Mouse (Mus musculus): ENCODE data around the gene Pibf1. TPM values are rescaled to one million over a fixed set of nuclear protein-coding genes. Genes with fewer than 3 reads are reported as not detected.
A peak's percentile ranks its signal among the peaks of the same experiment; 100 is the strongest.

The Pibf1 gene
- 7.0 and 8.0 TPM in 2 replicates for polyA plus RNA-seq (2015; fragmentation: Nextera tagmentation; extraction: Ambion mirVana)

DNA sequence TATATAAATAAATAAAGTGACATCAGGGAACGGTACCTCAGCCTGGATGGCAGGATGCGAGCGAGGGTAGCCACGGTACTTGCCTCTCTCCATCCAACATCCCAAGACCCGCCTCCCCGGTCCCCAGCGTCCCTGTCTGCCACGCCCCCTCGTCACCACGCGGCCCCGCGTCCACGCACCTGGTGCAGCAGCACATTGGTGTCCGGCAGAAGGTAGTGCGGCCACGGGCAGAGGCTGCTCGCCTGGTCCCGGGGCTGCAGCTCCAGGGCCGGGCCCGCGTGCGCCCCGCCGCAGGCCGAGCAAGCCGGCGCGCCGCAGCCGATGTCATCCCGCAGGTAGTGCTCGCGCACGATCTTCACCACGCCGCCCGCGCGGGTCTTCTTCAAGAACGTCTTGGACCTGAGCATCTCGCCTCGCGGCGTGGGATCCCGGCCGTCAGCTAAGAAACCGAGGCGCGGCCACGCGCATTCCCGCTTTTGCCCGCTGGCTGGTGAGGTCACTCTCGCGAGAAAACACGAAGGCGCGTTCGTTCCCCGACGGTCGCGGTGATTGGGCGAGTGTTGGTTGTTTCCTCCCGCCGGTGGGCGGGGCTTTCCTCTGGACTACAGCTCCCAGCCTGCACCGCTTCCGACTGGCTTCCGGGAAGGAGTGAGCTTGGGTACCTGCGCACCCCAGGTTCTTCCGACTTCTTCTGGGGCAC, at the start of gene Pibf1, which contains the start of gene Dis3:
Gene Pibf1 (plus strand): TSS at position 158 of the 700 bp plus-strand sequence.
Gene Dis3 (minus strand): TSS at position 504 of the 700 bp plus-strand sequence.
- peak within 1 kb of the TSS; percentile 97 for H3K4me3 ChIP-seq (replicated peaks)
- H3K27me3 ChIP-seq = no peaks in the 10 kb centered on the region
- DNase-seq (peak; percentile 98), ATAC-seq (ENCODE audit: low read depth) (peak; percentile 99)
- peak within 1 kb of the TSS; percentile 86 for H3K4me2 ChIP-seq
- H3K9me3 ChIP-seq (replicated peaks) = no peaks in the 10 kb centered on the region
- H3K27ac ChIP-seq = peak within 1 kb of the TSS; percentile 69
- H3K4me1 ChIP-seq (replicated peaks) = peaks cover 19% of the 10 kb centered on the region
- peak within 1 kb of the TSS; percentile 92 for H3K9ac ChIP-seq
- under 1% methylated on average over 73 of the region's 73 CpGs for WGBS (ENCODE audit: insufficient replicate concordance)
- H3K36me3 ChIP-seq = peaks cover 48% of the 10 kb centered on the region

DNA sequence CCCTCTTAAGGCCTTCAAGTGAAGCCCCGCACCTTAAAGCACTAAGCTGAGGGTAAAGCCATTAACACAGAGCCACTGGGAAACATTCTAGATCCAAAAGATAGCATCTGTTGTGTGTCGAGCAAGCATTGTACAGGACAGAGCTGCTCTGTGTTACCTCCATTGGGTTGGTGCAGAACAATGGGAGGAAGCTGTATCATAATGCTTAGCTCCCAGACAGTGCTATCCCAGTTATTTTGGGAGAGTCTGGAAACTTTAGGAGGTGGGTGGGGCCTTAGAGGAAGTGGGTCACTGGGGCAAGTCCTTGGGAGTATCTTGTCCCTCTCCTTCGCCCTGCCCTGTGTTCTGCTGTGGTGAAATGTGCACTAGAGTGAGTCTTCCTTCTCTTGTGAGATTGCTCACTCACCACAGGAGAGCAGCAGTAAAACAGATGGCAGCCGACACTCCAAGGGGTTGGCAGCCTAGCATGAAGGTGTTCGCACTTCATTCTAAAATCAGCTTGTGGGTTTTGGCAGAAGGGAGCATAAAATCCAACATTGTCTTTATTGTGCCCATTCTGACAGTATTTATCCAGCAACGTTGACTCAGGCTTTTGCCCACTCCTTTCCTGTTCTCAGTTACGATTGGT, 40.2 kb upstream of the Pibf1 start:
- Histone ChIP-seq H3K4me2 (no peak overlapping the region), H3K4me3 (replicated peaks) (no peak overlapping the region), H3K4me1 (replicated peaks) (no peaks in the 10 kb centered on the region), H3K36me3 (peaks cover 75% of the 10 kb centered on the region), H3K27me3 (no peaks in the 10 kb centered on the region), H3K27ac (no peak overlapping the region), H3K9me3 (replicated peaks) (no peaks in the 10 kb centered on the region), H3K9ac (no peak overlapping the region)
- DNase-seq = no peak
- peak; percentile 58 for ATAC-seq (ENCODE audit: low read depth)
- WGBS (ENCODE audit: insufficient replicate concordance) = 77% methylated on average over 7 of the region's 7 CpGs

DNA sequence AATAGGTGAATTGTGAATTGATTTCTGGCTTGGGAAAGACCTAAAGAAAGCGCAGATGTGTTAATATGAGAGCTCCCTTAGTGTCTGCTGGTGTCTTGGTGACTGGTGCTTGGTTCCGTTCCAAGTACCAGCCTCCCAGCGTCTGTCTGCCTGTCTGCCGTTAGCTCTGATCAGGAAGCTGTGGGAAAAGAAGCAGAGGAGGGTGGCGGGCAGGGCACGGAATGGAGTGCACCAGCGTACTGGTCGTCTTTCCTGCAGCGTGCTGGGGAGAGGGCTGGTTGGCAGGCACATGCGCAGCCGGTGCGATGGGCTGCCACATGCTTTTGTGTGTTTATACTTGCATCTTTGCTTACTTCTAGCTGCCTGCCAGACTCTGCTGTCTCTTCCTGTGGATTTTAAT, 38.6 kb upstream of the Pibf1 start:
- H3K4me2 ChIP-seq = no peak overlapping the region
- H3K9me3 ChIP-seq (replicated peaks) = no peaks in the 10 kb centered on the region
- H3K9ac ChIP-seq = no peak overlapping the region
- 89% methylated on average over 12 of the region's 12 CpGs for WGBS (ENCODE audit: insufficient replicate concordance)
- no peaks in the 10 kb centered on the region for H3K4me1 ChIP-seq (replicated peaks)
- no peaks in the 10 kb centered on the region for H3K27me3 ChIP-seq
- ATAC-seq (ENCODE audit: low read depth) (no peak), DNase-seq (no peak)
- H3K27ac ChIP-seq = no peak overlapping the region
- peaks cover 75% of the 10 kb centered on the region for H3K36me3 ChIP-seq
- H3K4me3 ChIP-seq (replicated peaks) = no peak overlapping the region

- H3K27me3 ChIP-seq = no peaks in the 10 kb centered on the region
- 70% methylated on average over 2 of the region's 2 CpGs for WGBS (ENCODE audit: insufficient replicate concordance)
- H3K36me3 ChIP-seq = peaks cover 70% of the 10 kb centered on the region
Measured at GRCm38 (mm10) chr14:99063091-99063490, 36.1 kb upstream of the Pibf1 start.

GRCm38 (mm10) chr14:99071146-99071545, 28.1 kb upstream of the Pibf1 start:
- Histone ChIP-seq H3K9ac (no peak overlapping the region), H3K4me1 (replicated peaks) (no peaks in the 10 kb centered on the region), H3K4me3 (replicated peaks) (no peak overlapping the region), H3K4me2 (no peak overlapping the region), H3K27ac (no peak overlapping the region), H3K36me3 (peaks cover 66% of the 10 kb centered on the region), H3K27me3 (no peaks in the 10 kb centered on the region), H3K9me3 (replicated peaks) (no peaks in the 10 kb centered on the region)
- WGBS (ENCODE audit: insufficient replicate concordance) = 82% methylated on average over 4 of the region's 4 CpGs
- no peak for ATAC-seq (ENCODE audit: low read depth)
- no peak for DNase-seq

More at GRCm38 (mm10) chr14:99063091-99063490, 36.1 kb upstream of the Pibf1 start:
- H3K9ac ChIP-seq = no peak overlapping the region
- DNase-seq = no peak
- no peak overlapping the region for H3K4me3 ChIP-seq (replicated peaks)
- no peaks in the 10 kb centered on the region for H3K4me1 ChIP-seq (replicated peaks)
- no peaks in the 10 kb centered on the region for H3K9me3 ChIP-seq (replicated peaks)
- ATAC-seq (ENCODE audit: low read depth) = no peak
- H3K4me2 ChIP-seq = no peak overlapping the region
- H3K27ac ChIP-seq = no peak overlapping the region

DNA sequence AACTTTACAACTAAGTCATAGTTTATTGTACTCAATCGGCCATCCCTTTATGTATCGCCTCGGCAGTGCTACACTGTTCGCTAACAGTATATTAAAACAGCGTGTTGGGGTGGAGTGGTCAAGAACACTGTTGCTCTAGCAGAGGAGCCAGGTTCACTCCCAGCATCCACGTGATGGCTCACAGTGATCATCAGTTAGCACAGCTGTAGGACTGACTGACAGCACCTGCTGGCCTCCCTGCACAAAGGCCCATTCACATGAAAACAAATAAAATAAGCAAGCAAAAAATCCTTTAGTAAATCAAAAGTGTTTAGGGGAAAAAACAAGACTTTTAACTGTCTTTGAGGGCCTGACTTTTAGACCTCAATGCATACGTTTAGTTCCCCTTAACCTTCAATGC, 10.3 kb upstream of the Pibf1 start:
- Histone ChIP-seq H3K27me3 (no peaks in the 10 kb centered on the region), H3K4me2 (no peak overlapping the region), H3K36me3 (peaks cover 67% of the 10 kb centered on the region), H3K4me3 (replicated peaks) (no peak overlapping the region), H3K27ac (no peak overlapping the region), H3K9ac (no peak overlapping the region), H3K4me1 (replicated peaks) (no peaks in the 10 kb centered on the region), H3K9me3 (replicated peaks) (no peaks in the 10 kb centered on the region)
- ATAC-seq (ENCODE audit: low read depth) (no peak), DNase-seq (no peak)
- 86% methylated on average over 7 of the region's 7 CpGs for WGBS (ENCODE audit: insufficient replicate concordance)

DNA sequence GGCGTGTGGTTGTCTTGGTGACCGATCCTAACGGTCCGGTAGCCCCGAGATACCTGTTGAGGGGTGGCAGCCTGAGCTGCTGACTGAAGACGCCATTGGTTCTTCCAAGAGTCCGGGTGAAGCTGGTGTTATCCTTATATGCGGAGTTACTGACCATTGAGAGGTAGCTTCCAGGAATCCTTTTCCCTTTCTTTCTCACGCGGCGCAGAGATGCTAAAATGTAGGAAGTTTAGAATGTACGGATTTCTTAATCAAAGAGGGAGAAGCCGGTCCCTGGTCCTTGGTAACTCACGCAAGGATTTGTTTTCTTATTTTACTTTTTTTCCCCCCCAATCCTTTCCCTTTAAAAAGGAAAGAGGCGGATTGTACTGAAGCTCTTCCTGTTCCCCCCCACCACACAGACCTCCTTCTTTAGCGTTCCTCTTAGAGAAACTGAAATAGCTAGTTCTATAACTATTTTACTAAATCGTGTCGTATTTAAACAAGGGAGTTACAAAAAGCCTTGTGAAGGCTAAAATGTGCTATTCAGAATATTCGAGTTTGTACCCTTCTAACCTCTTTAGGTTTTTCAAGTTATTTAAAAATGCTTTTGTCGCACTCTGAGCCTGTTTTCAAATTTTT, 853 bp downstream of the Pibf1 start:
- H3K4me1 ChIP-seq (replicated peaks) = peaks cover 23% of the 10 kb centered on the region
- peak overlapping the region; percentile 97 for H3K4me3 ChIP-seq (replicated peaks)
- H3K4me2 ChIP-seq = peak overlapping the region; percentile 73
- 4% methylated on average over 20 of the region's 20 CpGs for whole genome bisulfite sequencing (ENCODE audit: insufficient replicate concordance)
- H3K36me3 ChIP-seq = peaks cover 43% of the 10 kb centered on the region
- DNase-seq = peak; percentile 6
- no peak overlapping the region; the same call in 1 of the 2 replicates for H3K27ac ChIP-seq
- no peak for ATAC-seq (ENCODE audit: low read depth)
- no peaks in the 10 kb centered on the region for H3K9me3 ChIP-seq (replicated peaks)
- H3K27me3 ChIP-seq = no peaks in the 10 kb centered on the region
- peak overlapping the region; percentile 74 for H3K9ac ChIP-seq

DNA sequence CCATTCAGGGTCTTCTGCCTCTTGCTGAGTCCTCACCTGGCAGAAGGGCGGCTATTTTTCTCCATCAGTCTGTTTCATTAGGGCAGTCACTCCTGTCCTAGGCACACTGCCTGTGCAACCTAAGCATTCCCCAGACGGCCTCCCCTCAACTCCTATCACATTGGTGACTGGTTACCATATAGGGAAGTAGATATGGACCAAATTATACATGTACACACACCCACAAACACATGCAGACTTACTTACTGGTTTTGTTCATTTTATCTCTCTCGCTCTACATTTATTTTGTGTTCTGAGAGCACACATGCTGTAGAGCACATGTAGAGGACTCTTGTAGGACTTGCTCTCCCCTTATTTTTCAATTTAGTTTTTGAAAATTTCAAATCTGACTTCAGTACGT, 3.8 kb downstream of the Pibf1 start:
- Histone ChIP-seq H3K9me3 (replicated peaks) (no peaks in the 10 kb centered on the region), H3K4me3 (replicated peaks) (no peak overlapping the region), H3K27me3 (no peaks in the 10 kb centered on the region), H3K9ac (no peak overlapping the region), H3K27ac (no peak overlapping the region), H3K4me2 (no peak overlapping the region), H3K4me1 (replicated peaks) (peaks cover 23% of the 10 kb centered on the region), H3K36me3 (peaks cover 31% of the 10 kb centered on the region)
- no peak for DNase-seq
- WGBS (ENCODE audit: insufficient replicate concordance) = 71% methylated on average over 4 of the region's 4 CpGs
- ATAC-seq (ENCODE audit: low read depth) = no peak

GRCm38 (mm10) chr14:99104542-99105123, 5.4 kb downstream of the Pibf1 start:
- DNase-seq (no peak), ATAC-seq (ENCODE audit: low read depth) (no peak)
- Histone ChIP-seq H3K4me3 (replicated peaks) (no peak overlapping the region), H3K36me3 (peaks cover 41% of the 10 kb centered on the region), H3K27ac (no peak overlapping the region), H3K9ac (no peak overlapping the region), H3K4me2 (no peak overlapping the region), H3K27me3 (no peaks in the 10 kb centered on the region), H3K9me3 (replicated peaks) (no peaks in the 10 kb centered on the region), H3K4me1 (replicated peaks) (peaks cover 14% of the 10 kb centered on the region)
- 66% methylated on average over 6 of the region's 6 CpGs for WGBS (ENCODE audit: insufficient replicate concordance)

DNA sequence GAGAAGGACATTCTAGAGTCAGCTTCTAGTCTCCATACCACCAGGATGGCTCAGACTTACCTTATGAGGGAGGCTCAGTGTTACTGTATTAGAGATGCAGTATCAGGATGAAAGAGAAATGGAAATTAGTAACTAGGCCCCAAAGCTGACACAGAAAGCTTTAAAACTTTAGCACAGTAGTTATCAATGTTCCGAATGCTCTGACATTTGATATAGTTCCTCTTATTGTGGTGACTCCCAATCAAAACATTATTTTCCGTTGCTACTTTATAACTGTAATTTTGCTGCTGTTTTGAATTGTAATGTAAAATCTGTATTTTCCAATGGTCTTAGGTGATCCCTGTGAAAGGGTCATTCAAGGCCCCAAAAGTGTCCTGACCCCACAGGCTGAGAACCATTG, 7.4 kb downstream of the Pibf1 start:
- no peak for DNase-seq
- Histone ChIP-seq H3K4me3 (replicated peaks) (no peak overlapping the region), H3K27ac (no peak overlapping the region), H3K36me3 (peaks cover 51% of the 10 kb centered on the region), H3K27me3 (no peaks in the 10 kb centered on the region), H3K4me2 (no peak overlapping the region), H3K9me3 (replicated peaks) (no peaks in the 10 kb centered on the region), H3K9ac (no peak overlapping the region), H3K4me1 (replicated peaks) (0 out of 2 replicates have a peak, but pooled peaks cover 3% of the 10 kb centered on the region)
- WGBS (ENCODE audit: insufficient replicate concordance) = 82% methylated on average over 2 of the region's 2 CpGs
- ATAC-seq (ENCODE audit: low read depth) = no peak

- 79% methylated on average over 2 of the region's 2 CpGs for WGBS (ENCODE audit: insufficient replicate concordance)
- no peak for ATAC-seq (ENCODE audit: low read depth)
- Histone ChIP-seq H3K4me1 (replicated peaks) (0 out of 2 replicates have a peak, but pooled peaks cover 3% of the 10 kb centered on the region), H3K27me3 (no peaks in the 10 kb centered on the region), H3K9ac (no peak overlapping the region), H3K27ac (no peak overlapping the region), H3K9me3 (replicated peaks) (no peaks in the 10 kb centered on the region), H3K4me2 (no peak overlapping the region), H3K4me3 (replicated peaks) (no peak overlapping the region), H3K36me3 (peaks cover 46% of the 10 kb centered on the region)
- no peak for DNase-seq
Measured at GRCm38 (mm10) chr14:99107631-99108187, 8.5 kb downstream of the Pibf1 start.
